11 mouse cellular contexts compared by ENCODE assay signal in the genomic region with DNA sequence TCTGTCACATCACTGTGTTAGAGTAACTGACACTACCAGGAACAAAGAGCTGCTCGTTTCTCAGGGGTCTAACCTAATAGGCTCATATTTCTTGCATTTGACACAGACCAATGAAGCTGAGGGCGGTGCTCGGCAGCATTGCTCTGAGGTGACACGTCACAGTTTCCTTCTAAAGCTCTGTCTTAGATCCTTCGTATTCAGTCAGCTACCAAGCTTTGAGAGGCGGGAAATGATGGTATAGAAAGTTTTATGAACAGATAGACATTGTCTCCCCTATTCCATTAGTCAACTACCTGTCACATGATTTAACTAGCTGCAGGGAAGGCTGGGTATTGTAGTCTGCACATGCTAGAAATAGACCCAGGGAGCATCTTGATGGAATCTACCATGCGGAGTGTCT.
A peak's percentile ranks its signal among the peaks of the same experiment; 100 is the strongest.
DNase-seq lines count a peak whose midpoint lies in the region; ATAC-seq and TF ChIP-seq lines count a peak whose summit lies in the region.
"Had no signal": no experiment of that assay in that cellular context is flagged by ENCODE, and none has a peak within 500 bp of the region (broad histone marks: within the 10 kb centered on the region; RNA-seq: fewer than 3 reads in every experiment).

No protein-coding gene starts in this region.

- 38% methylated on average over 7 of the region's 7 CpGs for WGBS in heart, embryonic 15.5 days
- 58% methylated on average over 7 of the region's 7 CpGs for WGBS in midbrain, embryonic 16.5 days
- WGBS in midbrain, embryonic 10.5 days, result 74% methylated on average over 7 of the region's 7 CpGs
- WGBS in forebrain, postnatal 0 days, result 59% methylated on average over 7 of the region's 7 CpGs
- 43% methylated on average over 7 of the region's 7 CpGs for WGBS in stomach, embryonic 14.5 days

- H3K27me3 ChIP-seq in heart, embryonic 15.5 days, result no peaks in the 10 kb centered on the region
- no peaks in the 10 kb centered on the region for H3K27me3 ChIP-seq in midbrain, embryonic 16.5 days (ENCODE audit: control insufficient read depth, insufficient read depth, low read depth, low read length)
- H3K27me3 ChIP-seq in midbrain, embryonic 10.5 days (ENCODE audit: low read depth, poor library complexity, severe bottlenecking), result peaks cover 62% of the 10 kb centered on the region
- H3K27me3 ChIP-seq in forebrain, postnatal 0 days (ENCODE audit: insufficient read depth, low read length), result no peaks in the 10 kb centered on the region
- H3K27me3 ChIP-seq in stomach, embryonic 14.5 days (ENCODE audit: control insufficient read depth, insufficient read depth, low read length), result no peaks in the 10 kb centered on the region
- H3K27me3 ChIP-seq: Patski had no signal

- H3K4me2 ChIP-seq in heart, embryonic 15.5 days, result peak overlapping the region; percentile 33
- H3K4me2 ChIP-seq in midbrain, embryonic 16.5 days (ENCODE audit: low read length), result peak overlapping the region; percentile 3; the same call in 1 of the 2 replicates
- H3K4me2 ChIP-seq in forebrain, postnatal 0 days (ENCODE audit: low read depth), result no peak overlapping the region
- peak overlapping the region; percentile 22; the same call in 1 of the 2 replicates for H3K4me2 ChIP-seq in stomach, embryonic 14.5 days (replicated peaks; ENCODE audit: low read depth, low read length)

- H3K4me1 ChIP-seq in heart, embryonic 15.5 days (replicated peaks), result no peaks in the 10 kb centered on the region
- no peaks in the 10 kb centered on the region for H3K4me1 ChIP-seq in midbrain, embryonic 16.5 days (ENCODE audit: control insufficient read depth, insufficient read depth, low read length)
- H3K4me1 ChIP-seq in midbrain, embryonic 10.5 days, result no peaks in the 10 kb centered on the region
- H3K4me1 ChIP-seq in forebrain, postnatal 0 days (ENCODE audit: insufficient read depth), result no peaks in the 10 kb centered on the region
- no peaks in the 10 kb centered on the region for H3K4me1 ChIP-seq in stomach, embryonic 14.5 days (ENCODE audit: control insufficient read depth, insufficient read depth, low read length)

- no peaks in the 10 kb centered on the region for H3K9me3 ChIP-seq in heart, embryonic 15.5 days (replicated peaks)
- no peaks in the 10 kb centered on the region for H3K9me3 ChIP-seq in midbrain, embryonic 16.5 days (replicated peaks; ENCODE audit: control insufficient read depth, low read length, poor library complexity, severe bottlenecking)
- H3K9me3 ChIP-seq in midbrain, embryonic 10.5 days (replicated peaks), result no peaks in the 10 kb centered on the region
- H3K9me3 ChIP-seq in forebrain, postnatal 0 days (ENCODE audit: low read length), result no peaks in the 10 kb centered on the region
- H3K9me3 ChIP-seq in stomach, embryonic 14.5 days (ENCODE audit: control insufficient read depth, low read depth, low read length), result no peaks in the 10 kb centered on the region

- intact Hi-C loops in heart, postnatal 10 days (cut with DNase I), result no loop called here

- no peak overlapping the region for H3K27ac ChIP-seq in heart, embryonic 15.5 days
- H3K27ac ChIP-seq in midbrain, embryonic 16.5 days (ENCODE audit: low read length), result no peak overlapping the region
- no peak overlapping the region for H3K27ac ChIP-seq in midbrain, embryonic 10.5 days (replicated peaks)
- no peak overlapping the region for H3K27ac ChIP-seq in forebrain, postnatal 0 days (ENCODE audit: low read depth, low read length)
- H3K27ac ChIP-seq in stomach, embryonic 14.5 days (ENCODE audit: low read length), result no peak overlapping the region
- H3K27ac ChIP-seq: layer of hippocampus, adult 2 months had no signal

- DNase-seq in heart, postnatal 10 days, result no peak
- DNase-seq in midbrain, embryonic 10.5 days (ENCODE audit: low spot score), result no peak
- no peak for DNase-seq in forebrain, postnatal 0 days
- DNase-seq in adrenal gland, postnatal 10 days, result no peak
- DNase-seq in cerebellum, adult 9-11 months, result no peak
- DNase-seq: thymus, postnatal 36 days had no signal

- no peak overlapping the region for H3K9ac ChIP-seq in heart, embryonic 15.5 days
- no peak overlapping the region for H3K9ac ChIP-seq in midbrain, embryonic 16.5 days (ENCODE audit: low read depth, low read length)
- no peak overlapping the region for H3K9ac ChIP-seq in forebrain, postnatal 0 days
- no peak overlapping the region for H3K9ac ChIP-seq in stomach, embryonic 14.5 days (replicated peaks; ENCODE audit: low read depth, low read length)

- ATAC-seq in heart, embryonic 15.5 days (replicated peaks; ENCODE audit: insufficient number of reproducible peaks, insufficient read depth, low FRiP score, low read depth), result no peak
- peak; percentile 48; the same call in 1 of the 2 replicates for ATAC-seq in midbrain, embryonic 16.5 days
- ATAC-seq in forebrain, postnatal 0 days, result peak; percentile 92
- no peak for ATAC-seq in stomach, embryonic 14.5 days (ENCODE audit: insufficient number of reproducible peaks, insufficient read depth, low FRiP score, low read depth)
- ATAC-seq: Patski had no signal

- H3K4me3 ChIP-seq in heart, embryonic 15.5 days, result peak overlapping the region; percentile 24
- H3K4me3 ChIP-seq in midbrain, embryonic 16.5 days (ENCODE audit: low read depth, low read length), result no peak overlapping the region
- H3K4me3 ChIP-seq in midbrain, embryonic 10.5 days, result no peak overlapping the region
- no peak overlapping the region for H3K4me3 ChIP-seq in forebrain, postnatal 0 days (ENCODE audit: low read depth, low read length)
- no peak overlapping the region for H3K4me3 ChIP-seq in stomach, embryonic 14.5 days (ENCODE audit: low read depth, low read length)
- H3K4me3 ChIP-seq: layer of hippocampus, adult 2 months had no signal

- no peaks in the 10 kb centered on the region for H3K36me3 ChIP-seq in heart, embryonic 15.5 days
- H3K36me3 ChIP-seq in midbrain, embryonic 16.5 days (ENCODE audit: control insufficient read depth, insufficient read depth, low read length), result no peaks in the 10 kb centered on the region
- no peaks in the 10 kb centered on the region for H3K36me3 ChIP-seq in midbrain, embryonic 10.5 days
- H3K36me3 ChIP-seq in forebrain, postnatal 0 days (ENCODE audit: insufficient read depth), result no peaks in the 10 kb centered on the region
- H3K36me3 ChIP-seq in stomach, embryonic 14.5 days (ENCODE audit: control insufficient read depth, insufficient read depth, low read length), result no peaks in the 10 kb centered on the region

- TF ChIP-seq CTCF in forebrain, postnatal 0 days (IDR thresholded peaks at IDR 0.05; ENCODE audit: low read depth), result no peak

Comparison
In these comparisons a context has a peak if more than half of its experiments do, and no peak if none do; other contexts are left out.
1. ATAC-seq: peak in midbrain, embryonic 16.5 days (single experiment) and forebrain, postnatal 0 days (single experiment); none in heart, embryonic 15.5 days (single experiment) and stomach, embryonic 14.5 days (single experiment).